Mouse (Mus musculus): ENCODE results near the gene Tmem79. TPM values are rescaled to one million over a fixed set of nuclear protein-coding genes. Genes with fewer than 3 reads are reported as not detected.

Gene Tmem79
- total and polyA plus RNA-seq, 3 experiments: 1.6 to 3.7 (median 3.2) TPM

DNA sequence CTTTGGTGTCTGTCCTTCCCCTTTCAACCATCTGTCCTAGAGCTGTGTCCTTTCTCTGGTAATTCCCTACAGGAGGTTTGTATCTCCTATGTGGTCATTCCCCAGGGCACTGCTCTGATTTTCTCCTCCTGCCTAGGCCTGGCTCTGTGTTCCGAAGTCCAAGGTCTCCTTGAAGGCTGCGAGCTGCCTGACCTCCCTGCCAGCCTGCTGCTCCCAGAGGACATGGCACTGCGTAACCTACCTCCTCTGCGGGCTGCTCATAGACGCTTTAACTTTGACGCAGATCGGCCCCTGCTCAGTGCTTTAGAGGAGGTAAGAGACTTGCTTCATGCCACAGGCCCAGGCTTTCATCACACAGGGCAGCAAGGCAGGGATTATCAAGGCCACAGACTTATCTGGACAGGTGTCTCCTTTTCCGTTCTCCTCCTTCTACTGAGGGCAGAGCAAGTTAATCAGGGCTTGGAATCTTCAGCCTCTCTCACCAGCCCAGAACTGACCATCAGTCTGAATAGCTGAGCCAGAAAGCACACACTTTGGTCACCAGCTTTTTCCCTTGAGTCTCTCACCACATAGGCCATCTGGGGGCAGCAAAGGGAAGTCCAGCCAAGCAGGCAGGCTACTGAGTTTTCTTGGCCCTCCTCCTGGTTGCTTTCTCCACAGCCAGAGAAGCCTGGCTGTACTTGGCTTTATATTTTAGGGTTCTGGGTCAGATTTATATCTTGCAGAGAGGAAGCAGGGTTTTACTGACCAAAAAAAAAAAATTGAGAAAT is 18.6 kb upstream of the Tmem79 start:
- no peak overlapping the region for H3K4me3 ChIP-seq (replicated peaks in 1 of 3; ENCODE audit: low read depth in 2 of 3, low read length in 2 of 3, poor library complexity in 1 of 3)
- in situ Hi-C loops (cut with MboI; ENCODE audit: low pct_ligation_motif_present, low pct_unique_long_range_greater_than_20kb, low sequenced_read_pairs) (no loop called here), dilution Hi-C loops (cut with MboI; ENCODE audit: extremely low pct_ligation_motif_present, extremely low pct_unique_long_range_greater_than_20kb, low sequenced_read_pairs) (no loop called here)
- H3K9ac ChIP-seq (ENCODE audit: insufficient read depth, low read depth): no peak overlapping the region
- TF ChIP-seq MEF2A (IDR thresholded peaks at IDR 0.05; ENCODE audit: borderline replicate concordance, low read depth, low read length): no peak
- no peak for TF ChIP-seq CHD2 (IDR thresholded peaks at IDR 0.05; ENCODE audit: low read length)
- no peak for TF ChIP-seq ZNF384 (IDR thresholded peaks at IDR 0.05; ENCODE audit: low read depth, low read length)
- no peak for TF ChIP-seq ETS1 (conservative IDR thresholded peaks at IDR 0.05; ENCODE audit: low read depth, low read length)
- TF ChIP-seq PAX5 (IDR thresholded peaks at IDR 0.05; ENCODE audit: low read length): no peak
- no peak for TF ChIP-seq USF2 (conservative IDR thresholded peaks at IDR 0.05; ENCODE audit: low read depth, low read length)
- no peak for TF ChIP-seq IRF4 (IDR thresholded peaks at IDR 0.05; ENCODE audit: low read depth, low read length)
- no peak for TF ChIP-seq ZKSCAN1 (IDR thresholded peaks at IDR 0.05; ENCODE audit: borderline replicate concordance, low read depth, low read length)
- TF ChIP-seq ELF1 (IDR thresholded peaks at IDR 0.05; ENCODE audit: low read depth, low read length): no peak
- TF ChIP-seq E2F4 (IDR thresholded peaks at IDR 0.05; ENCODE audit: insufficient replicate concordance, low read depth, low read length): no peak
- no peak overlapping the region for H3K4me2 ChIP-seq (ENCODE audit: insufficient read depth, low read depth, poor library complexity, severe bottlenecking)
- H3K27me3 ChIP-seq (replicated peaks): no peaks in the 10 kb centered on the region
- H3K27ac ChIP-seq (ENCODE audit: insufficient read depth, low read depth): no peak overlapping the region
- H3K4me1 ChIP-seq (ENCODE audit: control insufficient read depth in 1 of 2, insufficient read depth in 2 of 2): no peaks in the 10 kb centered on the region
- DNase-seq (ENCODE audit: extremely low read depth): no peak
- H3K36me3 ChIP-seq (replicated peaks in 1 of 2; ENCODE audit: control insufficient read depth in 1 of 2, insufficient read depth in 1 of 2, low read length in 1 of 2): peaks cover 95 to 98% of the 10 kb centered on the region in 2 experiments
- H3K9me3 ChIP-seq (replicated peaks; ENCODE audit: low read length): no peaks in the 10 kb centered on the region
- H3K79me2 ChIP-seq (replicated peaks; ENCODE audit: control insufficient read depth, extremely low read depth, insufficient read depth, poor library complexity, severe bottlenecking): no peaks in the 10 kb centered on the region

DNA sequence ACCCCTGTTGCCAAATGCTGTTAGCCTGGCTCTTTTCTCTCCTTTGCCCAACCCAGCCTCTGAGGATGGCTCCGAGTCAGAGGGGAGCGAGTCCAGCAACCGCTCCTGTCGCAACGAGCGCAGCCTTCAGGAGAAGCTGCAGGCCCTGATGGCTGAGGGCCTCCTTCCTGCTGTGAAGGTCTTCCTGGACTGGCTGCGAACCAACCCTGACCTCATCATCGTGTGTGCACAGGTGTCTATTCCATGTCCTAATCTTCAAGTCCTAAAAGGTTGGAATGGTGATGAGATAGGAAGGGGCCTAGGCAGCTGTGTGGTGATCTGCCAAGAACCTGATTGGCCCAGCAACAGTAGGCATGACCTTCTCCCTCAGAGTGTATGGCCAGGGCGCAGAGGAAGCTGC is 17.0 kb upstream of the Tmem79 start:
- Histone ChIP-seq H3K4me1 (ENCODE audit: control insufficient read depth in 1 of 2, insufficient read depth in 2 of 2) (no peaks in the 10 kb centered on the region), H3K9ac (ENCODE audit: insufficient read depth, low read depth) (no peak overlapping the region), H3K4me3 (replicated peaks in 1 of 3; ENCODE audit: low read depth in 2 of 3, low read length in 2 of 3, poor library complexity in 1 of 3) (no peak overlapping the region), H3K79me2 (replicated peaks; ENCODE audit: control insufficient read depth, extremely low read depth, insufficient read depth, poor library complexity, severe bottlenecking) (no peaks in the 10 kb centered on the region), H3K9me3 (replicated peaks; ENCODE audit: low read length) (no peaks in the 10 kb centered on the region), H3K27ac (ENCODE audit: insufficient read depth, low read depth) (no peak overlapping the region), H3K27me3 (replicated peaks) (no peaks in the 10 kb centered on the region), H3K36me3 (replicated peaks in 1 of 2; ENCODE audit: control insufficient read depth in 1 of 2, insufficient read depth in 1 of 2, low read length in 1 of 2) (peaks cover 94 to 98% of the 10 kb centered on the region in 2 experiments), H3K4me2 (ENCODE audit: insufficient read depth, low read depth, poor library complexity, severe bottlenecking) (no peak overlapping the region)
- in situ Hi-C loops (cut with MboI; ENCODE audit: low pct_ligation_motif_present, low pct_unique_long_range_greater_than_20kb, low sequenced_read_pairs): no loop called here
- dilution Hi-C loops (cut with MboI; ENCODE audit: extremely low pct_ligation_motif_present, extremely low pct_unique_long_range_greater_than_20kb, low sequenced_read_pairs): no loop called here
- no peak for DNase-seq (ENCODE audit: extremely low read depth)
- TF ChIP-seq TCF12 (IDR thresholded peaks at IDR 0.05; ENCODE audit: low read depth, low read length) (no peak), EP300 (IDR thresholded peaks at IDR 0.05; ENCODE audit: low read length) (no peak), SIN3A (IDR thresholded peaks at IDR 0.05; ENCODE audit: low read length) (no peak), HCFC1 (IDR thresholded peaks at IDR 0.05; ENCODE audit: low read depth, low read length) (no peak), NRF1 (IDR thresholded peaks at IDR 0.05; ENCODE audit: low read depth, low read length) (no peak), SMC3 (IDR thresholded peaks at IDR 0.05; ENCODE audit: low read depth, low read length) (no peak)

All from CH12.LX (cell line).